Mouse (Mus musculus): Measurements from ENCODE around the gene Tax1bp3. TPM values are rescaled to one million over a fixed set of nuclear protein-coding genes. Genes with fewer than 3 reads are reported as not detected.

The Tax1bp3 gene
- polyA plus RNA-seq, 1 experiment from 2014 or later = 165 TPM

DNA sequence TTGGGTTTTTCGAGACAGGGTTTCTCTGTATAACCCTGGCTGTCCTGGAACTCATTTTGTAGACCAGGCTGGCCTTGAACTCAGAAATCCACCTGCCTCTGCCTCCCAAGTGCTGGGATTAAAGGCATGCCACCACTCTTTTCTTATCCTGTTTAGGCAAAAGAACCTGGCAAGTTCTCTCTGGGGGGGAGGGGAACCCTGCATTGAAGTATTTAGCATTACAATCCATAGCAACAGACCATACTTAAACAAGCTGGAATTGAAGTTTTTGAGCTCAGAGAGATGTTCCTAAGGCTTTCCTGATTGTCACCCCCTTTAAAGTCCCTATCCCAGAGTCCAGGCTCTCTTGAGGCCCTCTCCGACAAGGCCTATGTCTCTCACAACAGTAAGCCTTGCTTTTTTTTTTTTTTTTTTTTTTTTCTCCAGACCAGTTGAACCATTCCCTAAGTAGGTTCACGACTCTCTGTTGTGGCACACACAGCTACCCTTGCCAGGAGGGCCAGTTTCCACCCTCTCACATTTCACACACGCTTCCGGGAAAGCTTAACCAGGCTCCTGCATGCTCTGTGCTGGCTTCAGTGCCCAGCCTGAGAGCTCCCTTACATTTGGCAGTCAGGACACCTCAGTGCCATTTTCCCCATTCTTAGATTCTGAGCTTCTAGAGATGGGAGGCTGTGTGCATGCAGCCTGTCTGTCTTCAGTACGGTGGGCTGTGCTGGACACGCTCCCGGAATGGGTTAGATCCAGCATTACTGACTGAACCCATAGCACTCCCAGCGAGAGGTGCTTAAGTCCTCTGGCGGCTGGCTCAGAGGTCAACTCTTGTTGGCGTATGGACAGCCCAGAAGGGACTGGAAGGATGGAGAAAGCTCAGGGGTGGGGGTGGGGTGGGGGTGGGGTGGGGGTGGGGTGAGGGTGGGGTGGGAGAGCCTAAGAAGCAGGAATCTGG, 30.6 kb upstream of the Tax1bp3 start:
- Histone ChIP-seq H3K27ac (replicated peaks; ENCODE audit: low read depth, low read length) (no peak overlapping the region), H3K4me2 (ENCODE audit: low read length) (no peak overlapping the region), H3K9ac (replicated peaks; ENCODE audit: low read length) (no peak overlapping the region), H3K27me3 (ENCODE audit: control insufficient read depth, insufficient read depth, low read length) (no peaks in the 10 kb centered on the region), H3K4me3 (replicated peaks; ENCODE audit: low read depth, low read length) (no peak overlapping the region), H3K4me1 (ENCODE audit: control insufficient read depth, insufficient read depth, low read length) (no peaks in the 10 kb centered on the region), H3K36me3 (ENCODE audit: control insufficient read depth, insufficient read depth, low read length) (no peaks in the 10 kb centered on the region), H3K9me3 (ENCODE audit: control insufficient read depth, low read length) (no peaks in the 10 kb centered on the region)
- DNase-seq (no peak), ATAC-seq (ENCODE audit: low FRiP score, low TSS enrichment) (no peak)
- WGBS = 61% methylated on average over 11 of the region's 11 CpGs

DNA sequence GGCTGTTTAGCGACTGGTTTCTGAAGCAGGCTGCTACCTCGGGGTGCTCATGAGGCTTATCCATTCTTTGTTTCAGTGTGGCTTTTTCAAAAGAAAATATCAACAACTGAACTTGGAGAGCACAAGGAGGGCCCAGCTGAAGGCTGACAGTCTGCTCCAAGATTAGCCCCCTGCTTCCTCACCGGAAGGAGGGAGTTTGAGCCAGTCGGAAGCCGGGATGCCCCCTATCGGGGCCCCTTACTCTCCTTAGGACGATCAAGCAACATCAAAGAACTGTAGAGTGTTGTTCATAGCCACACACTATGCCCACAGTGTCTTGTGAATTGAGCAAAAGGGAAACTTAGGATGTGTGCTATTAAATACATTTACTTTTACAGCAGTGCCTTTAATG, 29.9 kb upstream of the Tax1bp3 start:
- Histone ChIP-seq H3K9me3 (ENCODE audit: control insufficient read depth, low read length) (no peaks in the 10 kb centered on the region), H3K27me3 (ENCODE audit: control insufficient read depth, insufficient read depth, low read length) (no peaks in the 10 kb centered on the region), H3K9ac (replicated peaks; ENCODE audit: low read length) (no peak overlapping the region), H3K27ac (replicated peaks; ENCODE audit: low read depth, low read length) (no peak overlapping the region), H3K4me2 (ENCODE audit: low read length) (no peak overlapping the region), H3K4me1 (ENCODE audit: control insufficient read depth, insufficient read depth, low read length) (no peaks in the 10 kb centered on the region), H3K4me3 (replicated peaks; ENCODE audit: low read depth, low read length) (no peak overlapping the region), H3K36me3 (ENCODE audit: control insufficient read depth, insufficient read depth, low read length) (no peaks in the 10 kb centered on the region)
- ATAC-seq (ENCODE audit: low FRiP score, low TSS enrichment) = no peak
- 50% methylated on average over 7 of the region's 7 CpGs for WGBS
- DNase-seq = no peak

DNA sequence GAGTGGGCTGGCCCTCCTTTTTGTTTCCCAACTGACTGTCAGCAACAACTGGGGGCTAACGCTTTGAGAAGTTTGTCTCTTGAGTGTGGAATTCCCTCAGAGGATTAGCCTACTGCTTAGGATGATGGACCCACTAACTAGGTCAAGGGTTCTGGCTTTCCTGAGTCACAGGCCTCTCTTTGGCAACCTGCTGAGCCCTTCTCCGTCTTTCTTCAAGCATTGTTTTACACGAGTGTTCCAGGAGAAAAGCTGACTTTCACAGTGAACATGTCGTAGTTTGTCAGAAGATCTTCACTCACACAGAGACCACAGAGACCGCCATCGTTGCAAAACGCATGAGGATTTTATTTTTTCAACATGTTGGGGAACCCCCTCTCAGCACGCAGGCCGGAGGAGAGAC, 28.7 kb upstream of the Tax1bp3 start:
- no peaks in the 10 kb centered on the region for H3K9me3 ChIP-seq (ENCODE audit: control insufficient read depth, low read length)
- H3K27ac ChIP-seq (replicated peaks; ENCODE audit: low read depth, low read length) = no peak overlapping the region
- H3K9ac ChIP-seq (replicated peaks; ENCODE audit: low read length) = no peak overlapping the region
- H3K4me2 ChIP-seq (ENCODE audit: low read length) = no peak overlapping the region
- no peak for ATAC-seq (ENCODE audit: low FRiP score, low TSS enrichment)
- no peaks in the 10 kb centered on the region for H3K36me3 ChIP-seq (ENCODE audit: control insufficient read depth, insufficient read depth, low read length)
- no peak for DNase-seq
- H3K4me1 ChIP-seq (ENCODE audit: control insufficient read depth, insufficient read depth, low read length) = no peaks in the 10 kb centered on the region
- H3K4me3 ChIP-seq (replicated peaks; ENCODE audit: low read depth, low read length) = no peak overlapping the region
- 66% methylated on average over 9 of the region's 9 CpGs for WGBS
- no peaks in the 10 kb centered on the region for H3K27me3 ChIP-seq (ENCODE audit: control insufficient read depth, insufficient read depth, low read length)

DNA sequence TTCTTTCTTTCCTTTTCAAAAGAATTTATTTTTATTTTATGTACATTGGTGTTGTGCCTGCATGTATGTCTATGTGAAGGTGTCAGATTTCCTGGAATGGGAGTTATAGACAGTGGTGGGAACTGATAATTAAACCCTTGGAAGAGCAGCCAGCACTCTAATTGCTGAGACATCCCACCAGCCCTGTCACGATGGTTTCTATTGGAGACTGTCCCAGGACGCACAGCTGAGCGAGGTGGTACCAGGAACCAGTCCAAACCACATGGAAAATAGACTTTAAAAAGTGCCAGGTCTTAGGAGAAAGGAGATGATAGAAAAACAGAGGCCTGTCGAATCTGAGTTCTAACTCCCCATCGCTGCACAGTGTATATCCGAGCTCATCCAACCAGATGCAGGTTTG, 21.8 kb upstream of the Tax1bp3 start:
- no peak overlapping the region for H3K27ac ChIP-seq (replicated peaks; ENCODE audit: low read depth, low read length)
- 81% methylated on average over 6 of the region's 6 CpGs for WGBS
- no peak for ATAC-seq (ENCODE audit: low FRiP score, low TSS enrichment)

DNA sequence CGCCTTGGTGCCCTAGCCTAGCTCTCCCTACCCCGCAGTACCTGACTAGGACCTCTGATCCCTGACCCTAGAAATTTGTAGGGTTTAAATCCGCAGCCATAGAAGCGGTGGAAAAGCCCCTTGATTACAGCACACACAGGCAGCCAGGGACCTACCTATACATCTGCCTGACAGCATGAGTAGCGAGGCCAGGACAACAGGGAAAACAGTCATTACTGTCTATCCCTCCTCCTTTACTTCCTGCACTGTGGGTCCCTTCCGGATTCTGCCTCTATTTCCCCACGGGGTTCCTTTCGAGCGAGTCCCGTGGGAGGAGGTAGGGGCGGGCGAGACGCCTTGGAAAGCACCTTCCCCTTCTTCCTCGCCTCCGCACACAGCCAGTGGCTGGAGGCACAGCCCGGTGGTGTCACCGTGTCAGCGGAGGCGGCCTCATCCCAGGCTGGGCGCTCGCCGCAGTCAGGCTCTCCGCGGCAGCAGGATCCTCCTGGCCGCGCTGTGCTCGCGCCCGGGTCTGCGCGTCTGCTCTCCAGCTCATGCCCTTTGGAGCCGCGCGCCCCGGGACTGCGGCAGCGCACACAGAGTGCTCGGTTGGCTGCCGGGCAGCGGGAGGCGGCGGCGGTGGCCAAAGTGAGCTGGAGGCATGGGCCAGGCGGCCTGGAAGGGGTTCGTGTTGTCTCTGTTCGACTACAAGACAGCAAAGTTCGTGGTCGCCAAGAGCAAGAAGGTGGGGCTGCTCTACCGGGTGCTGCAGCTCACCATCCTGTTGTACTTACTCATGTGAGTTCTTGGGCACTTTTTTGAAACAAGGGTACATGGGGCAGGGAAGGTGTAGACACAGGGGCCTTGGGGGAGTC, 16.7 kb upstream of the Tax1bp3 start, which contains the start of gene P2rx5:
P2rx5 (plus strand) TSS at position 465 of the 854 bp plus-strand sequence.
- Histone ChIP-seq H3K36me3 (ENCODE audit: control insufficient read depth, insufficient read depth, low read length) (no peaks in the 10 kb centered on the region), H3K9ac (replicated peaks; ENCODE audit: low read length) (peak within 1 kb of the TSS; percentile 43; the same call in 1 of the 2 replicates), H3K4me1 (ENCODE audit: control insufficient read depth, insufficient read depth, low read length) (no peaks in the 10 kb centered on the region; the same call in 1 of the 2 replicates), H3K27me3 (ENCODE audit: control insufficient read depth, insufficient read depth, low read length) (peaks cover 19% of the 10 kb centered on the region), H3K4me3 (replicated peaks; ENCODE audit: low read depth, low read length) (peak within 1 kb of the TSS; percentile 38), H3K27ac (replicated peaks; ENCODE audit: low read depth, low read length) (no peak within 1 kb of the TSS; the same call in 1 of the 2 replicates), H3K4me2 (ENCODE audit: low read length) (peak within 1 kb of the TSS; percentile 68), H3K9me3 (ENCODE audit: control insufficient read depth, low read length) (no peaks in the 10 kb centered on the region)
- DNase-seq (peak; percentile 63), ATAC-seq (ENCODE audit: low FRiP score, low TSS enrichment) (peak; percentile 40)
- 3% methylated on average over 49 of the region's 49 CpGs for WGBS

More for the DNA sequence above, 21.8 kb upstream of the Tax1bp3 start:
- Histone ChIP-seq H3K9ac (replicated peaks; ENCODE audit: low read length) (no peak overlapping the region), H3K4me3 (replicated peaks; ENCODE audit: low read depth, low read length) (no peak overlapping the region), H3K4me1 (ENCODE audit: control insufficient read depth, insufficient read depth, low read length) (no peaks in the 10 kb centered on the region), H3K36me3 (ENCODE audit: control insufficient read depth, insufficient read depth, low read length) (no peaks in the 10 kb centered on the region), H3K9me3 (ENCODE audit: control insufficient read depth, low read length) (no peaks in the 10 kb centered on the region), H3K4me2 (ENCODE audit: low read length) (no peak overlapping the region), H3K27me3 (ENCODE audit: control insufficient read depth, insufficient read depth, low read length) (peaks cover 12% of the 10 kb centered on the region)
- no peak for DNase-seq

DNA sequence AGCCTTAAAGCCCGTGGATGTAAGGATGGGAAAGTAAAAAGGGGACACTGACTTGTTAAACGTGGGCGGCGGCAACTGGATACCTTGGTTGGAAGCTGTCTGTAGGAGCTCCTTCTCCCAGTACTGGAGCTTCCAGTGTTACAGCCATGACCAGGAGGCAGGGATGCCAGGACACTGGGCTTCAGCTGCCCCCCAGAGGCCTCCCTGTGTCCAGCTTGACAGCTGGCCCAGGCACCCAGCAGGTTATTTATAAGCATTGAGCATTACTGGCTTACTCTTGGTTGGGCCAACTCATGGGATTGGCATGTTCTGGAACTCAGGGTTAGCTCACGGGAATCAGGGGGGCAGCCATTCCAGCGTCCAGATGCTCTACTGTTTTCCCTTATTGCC, 16.1 kb upstream of the Tax1bp3 start:
- H3K36me3 ChIP-seq (ENCODE audit: control insufficient read depth, insufficient read depth, low read length) = no peaks in the 10 kb centered on the region
- no peak overlapping the region for H3K27ac ChIP-seq (replicated peaks; ENCODE audit: low read depth, low read length)
- no peaks in the 10 kb centered on the region; the same call in 1 of the 2 replicates for H3K4me1 ChIP-seq (ENCODE audit: control insufficient read depth, insufficient read depth, low read length)
- H3K4me3 ChIP-seq (replicated peaks; ENCODE audit: low read depth, low read length) = peak overlapping the region; percentile 38
- no peak for ATAC-seq (ENCODE audit: low FRiP score, low TSS enrichment)
- no peaks in the 10 kb centered on the region for H3K9me3 ChIP-seq (ENCODE audit: control insufficient read depth, low read length)
- H3K9ac ChIP-seq (replicated peaks; ENCODE audit: low read length) = no peak overlapping the region
- no peak for DNase-seq
- H3K4me2 ChIP-seq (ENCODE audit: low read length) = peak overlapping the region; percentile 68
- H3K27me3 ChIP-seq (ENCODE audit: control insufficient read depth, insufficient read depth, low read length) = peaks cover 19% of the 10 kb centered on the region
- 33% methylated on average over 6 of the region's 6 CpGs for WGBS

DNA sequence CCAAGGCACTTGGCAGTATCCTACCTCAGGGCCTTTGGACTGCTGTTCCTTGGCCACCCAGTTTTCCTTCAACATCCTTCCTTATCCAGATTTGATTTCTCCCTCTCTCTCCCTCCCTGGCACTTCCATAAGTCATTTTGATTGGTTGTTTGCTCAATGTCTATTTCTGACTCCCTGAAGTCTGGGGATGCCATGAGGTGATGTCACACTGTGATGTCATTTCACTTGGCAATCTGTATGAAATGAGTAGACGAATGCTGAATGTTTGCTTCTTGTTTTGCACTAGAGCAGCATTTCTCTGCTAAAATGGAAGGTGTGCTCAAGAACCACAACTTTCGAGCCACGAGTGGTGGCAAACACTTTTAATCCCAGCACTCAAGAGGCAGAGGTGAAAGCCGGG, 15.3 kb upstream of the Tax1bp3 start:
- H3K27me3 ChIP-seq (ENCODE audit: control insufficient read depth, insufficient read depth, low read length) = peaks cover 19% of the 10 kb centered on the region
- H3K9ac ChIP-seq (replicated peaks; ENCODE audit: low read length) = no peak overlapping the region
- WGBS = 84% methylated on average over 4 of the region's 4 CpGs
- H3K4me1 ChIP-seq (ENCODE audit: control insufficient read depth, insufficient read depth, low read length) = no peaks in the 10 kb centered on the region; the same call in 1 of the 2 replicates
- no peak overlapping the region for H3K4me3 ChIP-seq (replicated peaks; ENCODE audit: low read depth, low read length)
- no peak for ATAC-seq (ENCODE audit: low FRiP score, low TSS enrichment)
- no peaks in the 10 kb centered on the region for H3K9me3 ChIP-seq (ENCODE audit: control insufficient read depth, low read length)
- DNase-seq = no peak
- no peak overlapping the region for H3K27ac ChIP-seq (replicated peaks; ENCODE audit: low read depth, low read length)
- no peaks in the 10 kb centered on the region for H3K36me3 ChIP-seq (ENCODE audit: control insufficient read depth, insufficient read depth, low read length)
- no peak overlapping the region for H3K4me2 ChIP-seq (ENCODE audit: low read length)

DNA sequence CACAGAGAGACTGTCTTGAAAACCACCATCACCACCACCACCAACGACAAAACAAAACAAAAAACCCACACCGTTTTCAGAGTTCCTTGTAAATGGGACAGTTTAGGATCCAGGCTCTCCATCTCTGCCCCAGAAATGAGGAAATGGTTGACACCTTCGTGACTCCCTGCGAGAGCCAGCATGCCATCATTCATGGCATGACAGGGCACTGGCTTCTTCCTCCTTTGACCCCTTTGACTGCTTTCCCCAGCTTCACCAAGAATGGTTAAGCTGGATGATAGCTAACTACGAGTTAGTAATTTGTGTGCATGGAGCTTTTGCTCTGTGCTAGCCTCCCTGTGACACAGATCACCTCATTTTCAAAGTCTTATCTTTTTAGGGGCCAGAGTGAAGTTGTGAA, 14.6 kb upstream of the Tax1bp3 start:
- Histone ChIP-seq H3K4me1 (ENCODE audit: control insufficient read depth, insufficient read depth, low read length) (no peaks in the 10 kb centered on the region; the same call in 1 of the 2 replicates), H3K9ac (replicated peaks; ENCODE audit: low read length) (no peak overlapping the region), H3K36me3 (ENCODE audit: control insufficient read depth, insufficient read depth, low read length) (no peaks in the 10 kb centered on the region), H3K4me3 (replicated peaks; ENCODE audit: low read depth, low read length) (no peak overlapping the region), H3K4me2 (ENCODE audit: low read length) (no peak overlapping the region), H3K27ac (replicated peaks; ENCODE audit: low read depth, low read length) (no peak overlapping the region), H3K9me3 (ENCODE audit: control insufficient read depth, low read length) (no peaks in the 10 kb centered on the region), H3K27me3 (ENCODE audit: control insufficient read depth, insufficient read depth, low read length) (peaks cover 19% of the 10 kb centered on the region)
- DNase-seq (no peak), ATAC-seq (ENCODE audit: low FRiP score, low TSS enrichment) (no peak)
- WGBS = 84% methylated on average over 5 of the region's 5 CpGs

All from midbrain, embryonic 14.5 days (tissue).